Mouse (Mus musculus): ENCODE results near the gene Itpkc. TPM values are rescaled to one million over a fixed set of nuclear protein-coding genes. Genes with fewer than 3 reads are reported as not detected.

Gene Itpkc
- total RNA-seq (2021) = 1 to 10 TPM; 4.6 to 5.3 TPM

DNA sequence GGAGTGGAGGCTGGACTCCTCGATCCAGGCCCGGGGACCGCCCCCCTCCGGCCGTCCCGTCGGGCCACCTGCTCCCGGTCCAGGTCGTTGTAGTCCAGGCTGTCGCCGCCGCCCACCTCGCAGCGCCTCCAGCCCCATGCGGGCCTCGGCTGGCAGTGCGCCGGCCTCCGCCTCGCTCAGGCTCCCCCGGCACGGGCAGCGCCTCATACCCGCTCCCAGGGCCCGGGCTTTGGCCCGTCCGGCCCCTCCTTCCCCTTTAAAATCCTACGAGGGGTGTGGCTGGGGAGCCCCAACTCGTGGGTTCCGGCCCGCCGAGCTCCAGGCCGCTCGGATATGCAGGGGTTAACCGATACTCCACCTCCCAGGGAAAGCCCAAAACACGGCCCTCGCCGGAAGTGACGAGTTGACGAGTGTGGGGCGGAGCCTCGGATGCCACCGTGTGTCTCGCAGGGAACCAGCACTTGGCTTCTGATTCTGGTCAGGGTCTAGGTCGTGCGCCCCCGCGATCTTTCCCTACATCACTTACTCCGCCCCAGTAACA is at the start of gene Itpkc:
Gene Itpkc (minus strand): TSS at position 381 of the 541 bp plus-strand sequence.
- DNase-seq = peak; percentile 91

DNA sequence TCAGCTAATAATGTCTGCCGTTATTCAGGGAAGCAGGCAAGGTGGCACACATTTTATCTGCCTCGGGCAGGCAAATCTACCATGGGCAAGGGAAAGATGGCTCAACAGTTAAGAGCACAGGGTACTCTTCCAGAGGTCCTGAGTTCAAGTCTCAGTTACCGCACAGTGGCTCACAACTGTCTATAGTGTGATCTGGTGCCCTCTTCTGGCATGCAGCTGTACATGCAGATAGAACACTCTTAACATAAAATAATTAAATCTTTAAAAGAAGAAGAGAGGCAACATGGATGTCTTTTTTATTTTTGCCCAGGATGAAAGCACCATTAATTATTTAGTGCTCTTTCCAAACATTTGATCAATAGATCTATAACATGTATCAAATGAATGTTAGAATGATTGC is 48.7 kb upstream of the Itpkc start:
- no peak for DNase-seq

DNA sequence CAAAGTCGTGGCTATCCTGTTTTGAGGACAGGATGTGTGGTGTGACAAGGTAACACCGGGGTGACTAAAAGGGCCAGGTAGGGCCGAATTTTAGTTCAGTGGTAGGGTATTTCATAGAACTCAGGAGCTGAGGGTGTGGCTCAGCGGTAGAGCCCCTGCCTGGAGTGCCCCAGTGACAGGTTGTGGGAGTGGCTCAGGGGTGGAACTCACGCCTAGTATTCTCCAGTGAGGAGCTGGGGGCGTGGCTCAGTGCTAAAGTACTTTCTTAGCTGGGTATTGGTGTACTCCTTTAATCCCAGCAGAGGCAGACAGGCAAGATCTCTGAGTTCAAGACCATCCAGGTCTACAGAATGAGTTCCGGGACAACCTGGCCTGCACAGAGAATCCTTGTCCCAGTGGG is 47.6 kb upstream of the Itpkc start:
- no peak for DNase-seq

DNA sequence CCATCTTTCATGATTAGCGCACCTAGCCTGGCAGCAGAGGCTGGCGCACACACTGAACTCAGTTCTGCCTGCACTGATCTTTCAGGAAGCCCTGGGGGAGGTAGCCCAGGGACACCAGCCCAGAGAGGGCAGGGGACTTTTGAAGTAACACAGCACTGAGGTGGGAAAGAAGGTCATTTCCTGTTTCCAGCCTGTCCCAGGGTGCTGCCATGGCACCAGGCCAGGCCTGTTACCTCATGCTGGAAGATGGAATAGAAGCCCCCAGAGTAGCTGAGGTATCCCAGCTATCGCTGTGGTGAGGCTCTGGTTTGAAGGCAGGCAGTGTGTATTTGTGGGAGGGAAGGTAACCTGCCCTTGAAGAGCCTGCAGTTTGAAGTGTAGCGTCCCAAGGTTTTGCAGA is 46.5 kb upstream of the Itpkc start:
- no peak for DNase-seq

DNA sequence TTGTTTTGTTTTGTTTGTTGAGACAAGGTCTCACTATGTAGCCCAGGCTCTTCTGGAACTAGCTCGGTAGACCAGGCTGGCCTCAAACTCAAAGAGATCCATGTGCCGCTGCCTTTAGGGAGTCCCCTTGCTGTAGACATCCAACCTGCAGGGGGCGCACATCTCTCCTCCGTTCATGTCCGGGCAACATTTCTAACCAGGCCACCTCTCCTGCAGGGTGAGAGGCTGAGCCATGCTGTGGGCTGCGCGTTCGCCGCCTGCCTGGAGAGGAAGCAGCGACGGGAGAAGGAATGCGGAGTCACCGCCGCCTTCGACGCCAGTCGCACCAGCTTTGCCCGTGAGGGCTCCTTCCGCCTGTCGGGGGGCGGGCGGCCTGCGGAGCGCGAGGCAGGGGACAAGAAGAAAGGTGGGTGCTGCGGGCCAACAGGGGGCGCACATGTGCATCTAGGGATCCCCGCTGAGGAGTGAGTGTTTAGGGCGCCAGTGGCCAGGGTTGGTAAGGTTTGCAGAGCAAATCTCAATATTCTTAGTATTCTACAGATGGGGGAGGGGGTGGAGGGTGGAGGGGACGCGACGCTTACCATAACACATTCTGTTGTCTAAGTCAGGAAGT is 45.4 kb upstream of the Itpkc start:
- DNase-seq = peak; percentile 47

DNA sequence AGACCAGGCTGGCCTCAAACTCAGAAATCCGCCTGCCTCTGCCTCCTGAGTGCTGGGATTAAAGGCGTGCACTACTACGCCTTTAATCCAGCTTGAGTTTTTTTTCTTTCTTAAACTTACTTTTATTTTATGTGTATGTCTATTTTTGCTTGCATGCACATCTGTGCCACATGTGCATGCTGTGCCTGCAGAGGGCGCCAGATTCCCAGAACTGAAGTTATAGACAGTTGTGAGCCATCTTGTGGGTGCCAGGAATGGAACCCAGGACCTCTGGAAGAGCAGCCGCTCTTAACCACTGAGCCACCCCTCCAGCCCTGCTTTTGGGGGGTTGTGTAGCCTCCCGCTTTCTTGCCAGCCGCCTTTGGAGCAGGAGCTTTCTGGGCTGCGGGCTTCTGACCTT is 43.0 kb upstream of the Itpkc start:
- DNase-seq = no peak

DNA sequence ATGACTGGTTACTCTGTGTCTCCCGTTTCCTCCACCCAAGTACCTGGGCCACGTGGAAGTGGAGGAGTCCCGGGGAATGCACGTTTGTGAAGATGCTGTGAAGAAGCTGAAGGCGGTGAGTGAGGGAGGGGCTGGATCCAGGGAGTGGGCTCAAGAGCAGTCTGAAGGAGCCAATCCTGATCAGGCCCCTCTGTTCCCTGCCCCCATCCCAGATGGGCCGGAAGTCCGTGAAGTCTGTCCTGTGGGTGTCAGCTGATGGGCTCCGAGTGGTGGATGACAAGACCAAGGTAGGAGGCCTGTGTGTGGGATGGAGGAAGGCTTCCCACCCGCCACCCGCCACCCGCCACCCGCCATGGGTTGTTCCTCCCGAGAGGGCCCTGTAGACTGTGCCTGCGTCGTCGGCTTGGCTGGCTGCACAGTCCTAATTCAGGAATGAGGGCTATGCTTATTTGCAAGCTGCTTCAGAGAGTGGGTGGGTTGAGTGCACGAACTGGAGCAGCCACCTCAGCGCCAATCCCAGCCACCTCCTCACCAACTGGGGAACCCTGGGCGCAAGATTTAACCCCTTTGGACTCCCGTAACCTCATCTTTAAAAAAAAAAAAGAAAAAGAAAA is 38.2 kb upstream of the Itpkc start:
- no peak for DNase-seq

DNA sequence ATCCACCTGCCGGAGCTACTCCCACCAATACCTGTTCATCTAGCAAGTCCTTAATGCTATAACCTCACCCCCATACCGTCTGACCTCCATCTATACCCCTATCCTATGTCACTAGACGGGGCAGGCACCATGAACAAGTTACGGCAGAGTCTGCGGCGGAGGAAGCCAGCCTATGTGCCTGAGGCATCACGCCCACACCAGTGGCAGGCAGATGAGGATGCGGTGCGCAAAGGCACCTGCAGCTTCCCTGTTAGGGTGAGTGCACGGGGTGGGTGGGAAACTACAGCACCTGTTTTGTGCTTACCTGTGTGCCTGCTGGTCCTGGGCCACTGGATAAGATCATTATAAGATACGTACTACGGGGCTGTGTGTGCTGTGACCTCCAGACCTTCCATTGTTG is 36.3 kb upstream of the Itpkc start:
- no peak for DNase-seq

DNA sequence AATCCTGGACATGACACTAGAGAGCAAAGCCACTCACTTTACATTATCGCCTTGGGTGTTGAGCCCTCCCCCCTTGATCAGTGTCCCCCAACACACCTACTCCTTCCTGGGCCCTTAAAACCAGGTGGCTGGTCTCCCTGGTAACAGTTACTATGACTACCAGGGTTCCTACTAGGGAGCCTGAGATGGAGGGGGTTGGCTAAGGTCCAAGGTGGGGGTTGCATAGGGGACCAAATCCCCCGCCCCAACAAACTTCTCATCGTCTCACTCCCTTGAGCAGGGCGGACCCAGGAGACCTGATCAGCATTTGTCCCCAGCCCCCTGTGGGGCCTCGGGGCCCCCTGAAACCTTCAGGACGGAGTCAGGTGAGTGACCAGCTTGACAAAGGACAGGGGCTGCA is 33.4 kb upstream of the Itpkc start:
- DNase-seq = no peak

DNA sequence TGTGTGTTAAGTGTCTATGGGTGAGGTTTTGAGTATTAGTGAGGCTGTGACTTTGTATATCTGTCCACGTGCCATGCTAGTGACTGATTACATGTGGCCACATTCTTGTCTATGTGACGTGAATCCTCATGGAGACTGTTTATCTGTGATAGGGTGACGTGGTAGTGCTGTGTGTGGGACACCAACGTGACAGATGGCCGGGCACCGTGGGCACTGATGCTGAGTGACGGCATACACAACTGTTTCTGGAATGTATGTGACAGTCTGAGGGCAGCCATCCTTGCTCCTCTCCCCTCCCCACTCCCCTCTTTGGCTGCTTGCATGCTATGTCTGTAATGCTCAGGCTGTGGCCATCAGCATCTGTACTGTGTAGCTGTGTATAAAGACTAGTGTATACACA is 32.4 kb upstream of the Itpkc start:
- DNase-seq = no peak

DNA sequence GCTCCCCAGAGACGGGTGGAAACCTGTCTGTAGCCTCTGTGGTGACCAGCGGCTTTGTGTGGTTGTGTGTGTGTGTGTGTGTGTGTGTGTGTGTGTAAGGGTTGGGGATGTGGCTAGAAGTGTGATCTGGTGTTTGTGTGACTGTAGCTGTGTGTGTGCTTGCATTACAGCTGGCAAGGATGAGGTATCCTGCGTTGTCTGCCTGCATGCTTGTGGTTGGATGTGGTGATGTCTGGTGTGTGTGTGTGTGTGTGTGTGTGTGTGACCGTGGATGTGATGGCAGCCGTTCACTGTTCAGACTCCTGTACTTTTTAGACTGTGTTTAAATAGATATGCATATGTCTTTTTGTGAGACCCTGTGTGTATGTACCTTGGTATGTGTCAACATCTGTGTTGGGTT is 31.3 kb upstream of the Itpkc start:
- no peak for DNase-seq

DNA sequence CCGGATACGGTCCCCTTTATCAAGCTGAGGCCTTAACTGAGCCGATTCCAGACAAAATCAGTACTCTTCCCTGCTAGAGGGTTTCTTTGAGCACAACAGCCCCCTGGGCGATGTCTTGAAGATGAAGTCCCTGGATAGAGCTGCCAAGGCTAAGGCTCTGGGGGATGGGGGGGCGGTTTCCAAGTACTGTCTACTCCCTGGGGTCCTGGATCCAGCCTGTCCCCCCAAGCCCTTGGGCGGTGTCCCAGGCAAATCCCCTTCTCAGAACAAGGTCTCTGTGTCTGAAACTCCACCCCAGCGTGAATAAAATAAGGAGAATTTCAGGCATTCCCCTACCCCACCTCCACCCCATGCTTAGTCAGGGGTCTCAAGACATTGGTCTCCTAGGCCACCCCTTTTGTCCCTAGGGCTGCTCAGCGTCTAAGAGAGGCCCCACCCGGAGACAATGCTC is 30.8 kb upstream of the Itpkc start:
- peak; percentile 31 for DNase-seq

DNA sequence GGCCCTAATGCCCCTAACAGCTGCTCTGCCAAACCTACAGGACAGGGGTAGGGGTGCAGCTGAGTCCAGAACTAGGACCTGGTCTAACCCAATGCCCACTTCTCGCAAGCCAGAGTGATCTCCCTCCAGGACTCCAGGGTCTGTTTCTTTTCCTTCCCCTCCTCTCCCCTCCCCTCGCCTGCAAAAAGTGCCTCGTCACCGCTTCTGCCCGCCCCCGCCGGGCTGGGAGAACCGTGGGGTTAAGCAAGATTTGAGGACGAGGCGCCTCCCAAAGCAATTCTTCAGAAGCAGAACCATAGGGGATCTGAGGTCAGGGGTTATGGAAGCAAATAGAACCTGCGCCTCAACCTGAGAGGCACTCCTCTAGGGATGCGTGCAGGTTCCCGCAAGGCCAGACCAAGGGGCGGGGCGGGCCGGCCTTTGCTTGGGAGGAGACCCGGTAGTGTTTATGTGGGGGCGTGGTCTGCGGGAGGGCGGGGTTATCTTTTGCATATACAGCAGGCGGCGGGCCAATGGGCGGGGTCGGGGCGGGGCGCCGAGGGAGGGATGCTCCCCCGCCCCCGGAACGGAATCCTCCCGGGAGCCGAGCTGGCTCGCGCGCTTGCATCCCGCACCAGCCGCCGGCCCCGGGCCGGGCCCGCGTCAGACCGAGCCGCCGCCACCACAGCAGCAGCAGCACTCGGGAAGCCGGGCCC is 29.9 kb upstream of the Itpkc start, which contains the start of gene Numbl:
Gene Numbl (plus strand): TSS at position 229 of the 695 bp plus-strand sequence.
- peak; percentile 95 for DNase-seq

DNA sequence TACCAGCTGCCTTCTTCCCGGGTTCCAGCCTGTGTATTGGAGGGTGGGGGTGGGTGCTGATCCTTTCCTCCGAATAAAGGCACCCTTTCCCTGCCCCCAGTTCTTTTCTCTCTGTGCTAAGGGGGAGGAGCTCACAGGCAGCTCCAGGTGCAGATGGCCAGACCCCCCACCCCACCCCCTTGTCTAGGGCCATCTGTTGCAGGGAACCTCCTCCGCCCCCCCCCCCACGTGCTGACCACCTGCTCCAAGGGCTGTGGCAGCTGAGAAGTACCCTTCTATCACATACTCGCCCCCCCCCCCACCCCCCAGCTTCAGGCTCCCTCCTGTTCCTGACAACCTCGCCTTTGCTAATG is 29.4 kb upstream of the Itpkc start:
- DNase-seq = no peak

DNA sequence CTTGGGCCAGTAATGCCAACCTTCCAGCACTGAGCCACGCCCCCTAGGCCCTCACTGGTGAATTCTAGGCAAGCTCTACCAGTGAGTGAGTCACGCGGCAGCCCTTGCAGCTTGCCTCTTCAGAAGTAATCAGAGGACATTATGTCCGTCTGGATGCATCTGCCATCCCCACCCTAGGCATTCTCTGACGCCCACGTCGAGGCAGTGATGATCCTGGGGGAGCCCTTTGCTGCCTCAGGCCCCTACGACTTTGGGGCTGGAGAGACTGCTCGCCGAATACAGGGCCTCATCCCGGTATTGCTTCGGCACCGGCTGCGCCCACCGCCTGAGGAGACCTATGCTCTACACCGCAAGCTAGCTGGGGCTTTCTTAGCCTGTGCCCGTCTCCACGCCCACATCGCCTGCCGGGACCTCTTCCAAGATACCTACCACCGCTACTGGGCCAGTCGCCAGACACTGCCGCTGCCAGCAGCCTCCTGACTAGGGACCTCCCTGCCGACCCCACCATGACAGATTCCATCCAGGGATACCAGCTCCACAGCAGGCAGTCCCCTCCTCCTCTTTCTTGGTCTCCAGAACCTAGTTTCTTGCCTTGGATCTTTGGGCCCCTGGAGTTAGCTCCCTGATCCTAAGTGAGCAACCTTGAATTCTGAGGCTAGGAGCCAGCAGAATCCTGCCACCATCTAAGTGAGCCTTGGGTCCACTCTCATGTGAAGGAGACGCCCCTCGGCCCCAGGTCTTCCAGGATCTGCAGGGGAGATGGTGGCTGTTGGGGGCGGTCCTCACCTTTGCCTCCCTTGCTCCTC is 28.8 kb upstream of the Itpkc start:
- peak; percentile 82 for DNase-seq

DNA sequence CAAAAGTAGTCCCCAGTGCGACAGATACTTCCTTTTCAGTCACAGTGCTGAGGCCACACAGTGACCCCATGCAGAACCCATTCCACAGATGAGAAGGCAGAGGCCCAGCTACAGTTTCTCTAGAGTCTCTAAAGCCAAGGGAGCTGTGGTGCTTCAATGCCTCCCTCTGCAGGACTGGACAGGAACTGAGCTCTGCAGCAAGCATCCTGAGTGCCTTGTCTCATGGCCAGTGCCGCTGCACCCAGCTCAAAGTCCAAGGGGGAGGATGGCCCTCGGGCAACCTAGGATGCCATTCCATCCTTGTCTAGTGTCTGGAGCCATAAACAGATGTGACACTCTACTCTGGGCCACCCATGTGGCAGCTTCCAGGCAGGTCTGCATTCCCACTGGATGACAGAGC is 27.3 kb upstream of the Itpkc start:
- peak; percentile 44 for DNase-seq

DNA sequence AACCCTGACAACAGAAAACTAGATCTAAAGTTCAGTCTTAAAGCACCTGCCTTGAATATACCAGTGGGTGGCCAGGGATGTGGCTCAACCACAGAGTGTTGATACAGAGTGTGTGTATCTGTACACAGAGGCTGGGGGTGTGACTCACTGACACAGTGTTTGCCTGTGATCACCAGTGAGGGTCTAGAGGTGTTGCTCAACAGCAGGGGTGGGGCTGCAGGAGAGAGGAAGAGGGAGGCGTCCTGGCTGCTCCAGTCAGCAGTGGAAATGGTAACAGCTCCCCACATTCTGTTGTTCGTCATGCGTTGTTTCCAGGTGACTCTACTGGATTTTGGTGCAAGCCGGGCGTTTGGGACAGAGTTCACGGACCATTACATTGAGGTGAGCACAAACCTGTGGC is 23.5 kb upstream of the Itpkc start:
- no peak for DNase-seq

DNA sequence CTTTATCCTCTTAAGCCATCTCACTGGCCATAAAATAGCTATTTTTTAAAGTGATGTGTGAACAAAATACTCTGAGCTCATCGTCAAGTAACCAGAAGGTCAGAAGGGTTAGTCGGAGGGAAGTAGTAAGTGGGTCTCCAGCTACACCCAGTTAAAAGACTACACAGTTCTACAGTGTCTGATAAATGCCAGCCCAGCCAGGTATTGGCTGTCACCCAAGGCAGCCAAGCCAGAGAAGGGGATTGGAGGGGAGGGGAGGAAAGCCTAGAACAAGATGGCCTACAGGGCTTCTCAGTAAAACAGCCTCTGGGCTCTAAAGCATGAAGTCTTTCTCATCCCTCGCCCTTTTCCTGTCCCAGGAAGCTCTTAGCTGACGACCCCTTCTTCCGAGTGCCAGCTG is 21.5 kb upstream of the Itpkc start:
- DNase-seq = no peak

DNA sequence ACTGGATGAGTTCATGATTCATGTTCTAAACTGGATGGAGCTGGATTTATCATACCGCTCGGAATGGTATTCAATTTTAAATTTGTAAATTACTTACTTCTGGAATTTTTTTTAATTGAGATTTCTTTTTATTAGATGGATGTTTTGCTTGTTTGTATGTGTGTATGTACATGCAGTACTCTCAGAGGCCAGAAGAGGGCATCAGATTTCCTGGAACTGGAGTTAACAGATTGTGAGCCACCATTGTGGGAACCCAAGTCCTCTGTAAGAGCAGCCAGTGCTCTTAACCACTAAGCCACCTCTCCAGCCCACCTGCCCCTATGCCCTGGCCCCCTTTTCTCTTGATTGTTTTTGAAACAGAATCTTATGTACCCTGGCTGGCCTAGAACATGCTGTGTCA is 20.7 kb upstream of the Itpkc start:
- peak; percentile 52 for DNase-seq

DNA sequence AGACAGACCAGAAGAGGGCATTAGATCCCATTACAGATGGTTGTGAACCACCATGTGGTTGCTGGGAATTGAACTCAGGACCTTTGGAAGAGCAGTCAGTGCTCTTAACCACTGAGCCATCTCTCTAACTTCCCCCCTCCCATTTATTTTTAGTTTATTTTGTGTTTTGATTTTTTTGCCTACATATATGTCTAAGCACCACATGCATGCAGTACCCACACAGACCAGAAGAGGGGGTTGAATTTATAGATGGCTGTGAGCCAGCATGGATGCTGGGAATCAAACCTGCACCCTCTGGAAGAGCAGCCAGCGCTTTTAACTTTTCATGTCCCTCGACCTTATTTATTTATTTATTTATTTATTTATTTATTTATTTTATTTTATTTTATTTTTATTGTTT is 15.6 kb upstream of the Itpkc start:
- peak; percentile 29 for DNase-seq

DNA sequence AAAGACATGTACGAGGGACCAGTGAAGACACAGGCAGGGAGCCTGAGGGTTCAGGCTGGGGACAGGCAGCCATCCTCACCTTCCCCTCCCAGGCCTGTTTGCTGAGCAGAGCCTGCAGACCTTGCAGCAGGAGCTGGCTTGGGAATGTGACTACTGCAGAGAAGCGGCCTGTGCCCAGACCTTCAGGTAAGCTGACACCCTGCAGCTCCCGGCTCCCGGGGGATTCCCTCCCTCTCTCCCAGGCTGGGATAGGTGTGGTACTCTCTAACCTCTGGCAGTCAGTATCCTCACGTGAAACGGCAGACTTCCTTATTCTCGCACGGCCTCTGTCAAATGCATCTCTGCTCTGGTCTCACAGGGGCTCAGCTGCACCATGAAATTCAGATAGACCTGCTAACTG is 14.8 kb upstream of the Itpkc start:
- no peak for DNase-seq

DNA sequence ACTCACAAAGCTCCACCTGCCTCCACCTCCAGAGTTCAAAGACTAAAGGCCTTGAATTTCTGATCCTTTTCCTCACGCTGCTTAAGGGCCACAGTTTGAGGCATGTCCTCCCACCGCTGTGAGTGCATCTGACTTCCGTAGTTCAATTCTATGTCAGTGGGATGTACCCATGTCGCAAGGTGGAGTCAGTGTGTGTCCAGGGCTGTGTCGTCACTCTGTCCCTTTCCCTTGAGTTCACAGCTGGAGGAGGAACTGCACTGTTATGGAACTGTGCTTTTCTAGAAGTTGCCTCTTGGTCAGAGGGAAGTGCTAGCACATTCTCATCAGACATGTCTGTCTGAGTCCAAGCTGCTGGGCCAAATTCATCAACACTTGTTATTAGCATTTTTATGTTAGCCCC is 10.1 kb upstream of the Itpkc start:
- no peak for DNase-seq

DNA sequence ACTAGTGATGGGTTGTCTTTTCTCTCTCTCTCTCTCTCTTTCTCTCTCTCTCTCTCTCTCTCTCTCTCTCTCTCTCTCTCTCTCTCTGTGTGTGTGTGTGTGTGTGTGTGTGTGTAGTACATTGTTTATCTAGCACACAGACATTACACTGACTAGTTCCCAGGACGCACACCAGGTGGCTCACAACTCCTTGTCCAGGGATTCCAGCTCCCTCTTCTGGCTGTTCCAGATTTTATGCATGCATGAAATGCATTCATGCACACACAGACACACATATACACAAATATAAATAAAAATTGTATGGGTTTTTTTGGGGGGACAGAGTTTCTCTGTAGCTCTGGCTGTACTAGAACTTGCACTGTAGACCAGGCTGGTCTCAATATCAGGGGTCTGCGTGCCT is 9.1 kb upstream of the Itpkc start:
- no peak for DNase-seq

All from heart, postnatal 4 days (tissue).